Mouse (Mus musculus) CH12.LX (cell line): ENCODE results near the gene Megf11. TPM values are rescaled to one million over a fixed set of nuclear protein-coding genes. Genes with fewer than 3 reads are reported as not detected.

Experiments used
- DNase-seq: peaks from one replicate; pipeline ENCODE4 v3.0.0-alpha.2; 2013; ENCODE audit errors: extremely low read depth
- H3K27ac ChIP-seq: 2 replicates; pipeline ENCODE4 v1.5.1; 2012; ENCODE audit warnings: low read depth, mild to moderate bottlenecking, control low read depth, moderate library complexity; ENCODE audit not compliant: insufficient read depth
- H3K27me3 ChIP-seq: replicated peaks from 2 replicates; pipeline ENCODE3; 2012; ENCODE audit warnings: inconsistent platforms
- H3K36me3 ChIP-seq, 2 experiments: replicated peaks in 1 of 2; 2 replicates each; pipeline versions ENCODE3 to v1.6.1; 2012; ENCODE audit warnings: inconsistent platforms in 1 of 2, low read length in 1 of 2, mild to moderate bottlenecking in 1 of 2, mixed read lengths in 1 of 2, moderate library complexity in 1 of 2; ENCODE audit not compliant: control insufficient read depth in 1 of 2, insufficient read depth in 1 of 2
- H3K4me1 ChIP-seq, 2 experiments: 2 replicates each; pipeline ENCODE4 v1.6.1; 2012; ENCODE audit warnings: inconsistent platforms in 1 of 2, moderate library complexity in 1 of 2; ENCODE audit not compliant: insufficient read depth in 2 of 2, control insufficient read depth in 1 of 2
- H3K4me2 ChIP-seq: 2 replicates; pipeline ENCODE4 v1.6.1; 2012; ENCODE audit warnings: low read depth, mild to moderate bottlenecking, control low read depth; ENCODE audit not compliant: poor library complexity, insufficient read depth, severe bottlenecking
- H3K4me3 ChIP-seq, 3 experiments: fragments of 150-350 bp in 1 of 3; sonication (generic) in 1 of 3; replicated peaks in 1 of 3; 2 replicates each; pipeline versions ENCODE3 to v1.5.1; 2011 to 2012; ENCODE audit warnings: low read depth in 2 of 3, low read length in 2 of 3, mild to moderate bottlenecking in 2 of 3, moderate library complexity in 2 of 3, control low read depth in 1 of 3, improper control_type of control experiment in 1 of 3, inconsistent platforms in 1 of 3, mixed read lengths in 1 of 3; ENCODE audit not compliant: poor library complexity in 1 of 3
- H3K79me2 ChIP-seq: replicated peaks from 2 replicates; pipeline ENCODE4 v1.6.1; 2012; ENCODE audit warnings: mild to moderate bottlenecking, moderate library complexity; ENCODE audit not compliant: control insufficient read depth, poor library complexity, insufficient read depth, severe bottlenecking; ENCODE audit errors: extremely low read depth
- H3K9ac ChIP-seq: 2 replicates; pipeline ENCODE4 v1.6.1; 2012; ENCODE audit warnings: low read depth, mild to moderate bottlenecking, control low read depth, moderate library complexity; ENCODE audit not compliant: insufficient read depth
- H3K9me3 ChIP-seq: replicated peaks from 2 replicates; pipeline ENCODE3; 2012; ENCODE audit warnings: low read length, inconsistent platforms, mixed read lengths
- CHD1 ChIP-seq: IDR thresholded peaks from 2 replicates; pipeline ENCODE4 v1.6.1; 2012; ENCODE audit warnings: low read depth, low read length, improper control_type of control experiment, inconsistent platforms
- CHD2 ChIP-seq: IDR thresholded peaks from 2 replicates; pipeline ENCODE4 v1.6.1; 2011; ENCODE audit warnings: low read length, improper control_type of control experiment
- E2F4 ChIP-seq: IDR thresholded peaks from 2 replicates; pipeline ENCODE4 v1.6.1; 2011; ENCODE audit warnings: low read depth, low read length, improper control_type of control experiment; ENCODE audit not compliant: insufficient replicate concordance
- ELF1 ChIP-seq: IDR thresholded peaks from 2 replicates; pipeline ENCODE4 v1.6.1; 2014; ENCODE audit warnings: low read depth, mild to moderate bottlenecking, inconsistent platforms, low read length, improper control_type of control experiment
- EP300 ChIP-seq: IDR thresholded peaks from 2 replicates; pipeline ENCODE4 v1.6.1; 2011; ENCODE audit warnings: low read length, improper control_type of control experiment
- GABPA ChIP-seq: IDR thresholded peaks from 2 replicates; pipeline ENCODE4 v1.6.1; 2012; ENCODE audit warnings: low read depth, low read length, improper control_type of control experiment, inconsistent platforms; ENCODE audit not compliant: insufficient replicate concordance
- HCFC1 ChIP-seq: IDR thresholded peaks from 2 replicates; pipeline ENCODE4 v1.6.1; 2012; ENCODE audit warnings: low read depth, mild to moderate bottlenecking, inconsistent platforms, low read length, improper control_type of control experiment
- IRF4 ChIP-seq: IDR thresholded peaks from 2 replicates; pipeline ENCODE4 v1.6.1; 2014; ENCODE audit warnings: low read depth, mild to moderate bottlenecking, inconsistent platforms, low read length, improper control_type of control experiment
- JUN ChIP-seq: IDR thresholded peaks from 2 replicates; pipeline ENCODE4 v1.6.1; 2011; ENCODE audit warnings: low read depth, mild to moderate bottlenecking, low read length, improper control_type of control experiment, moderate library complexity; ENCODE audit not compliant: insufficient read depth
- MAFK ChIP-seq: IDR thresholded peaks from 2 replicates; pipeline ENCODE4 v1.6.1; 2011; ENCODE audit warnings: low read length, improper control_type of control experiment; ENCODE audit not compliant: insufficient replicate concordance
- MAX ChIP-seq: IDR thresholded peaks from 2 replicates; pipeline ENCODE4 v1.6.1; 2011; ENCODE audit warnings: low read length, improper control_type of control experiment
- MAZ ChIP-seq: IDR thresholded peaks from 2 replicates; pipeline ENCODE4 v1.6.1; 2012; ENCODE audit warnings: low read depth, mild to moderate bottlenecking, inconsistent platforms, low read length, improper control_type of control experiment, moderate library complexity
- MXI1 ChIP-seq: IDR thresholded peaks from 2 replicates; pipeline ENCODE4 v1.6.1; 2011; ENCODE audit warnings: mild to moderate bottlenecking, low read depth, low read length, improper control_type of control experiment
- MYC ChIP-seq: IDR thresholded peaks from 2 replicates; pipeline ENCODE4 v1.6.1; 2011; ENCODE audit warnings: low read depth, mild to moderate bottlenecking, improper control_type of control experiment, low read length
- POLR2A ChIP-seq: IDR thresholded peaks from 2 replicates; pipeline ENCODE4 v1.6.1; 2011; ENCODE audit warnings: low read depth, mild to moderate bottlenecking, improper control_type of control experiment, low read length
- RAD21 ChIP-seq: IDR thresholded peaks from 2 replicates; pipeline ENCODE4 v1.6.1; 2011; ENCODE audit warnings: low read depth, mild to moderate bottlenecking, low read length, improper control_type of control experiment, moderate library complexity
- RCOR1 ChIP-seq: conservative IDR thresholded peaks from 2 replicates; pipeline ENCODE4 v1.6.1; 2012; ENCODE audit warnings: low read depth, mild to moderate bottlenecking, inconsistent platforms, low read length, improper control_type of control experiment
- SIN3A ChIP-seq: IDR thresholded peaks from 2 replicates; pipeline ENCODE4 v1.6.1; 2012; ENCODE audit warnings: low read length, improper control_type of control experiment, inconsistent platforms
- SMC3 ChIP-seq: IDR thresholded peaks from 2 replicates; pipeline ENCODE4 v1.6.1; 2011; ENCODE audit warnings: low read depth, low read length, improper control_type of control experiment
- UBTF ChIP-seq: IDR thresholded peaks from 2 replicates; pipeline ENCODE4 v1.6.1; 2012; ENCODE audit warnings: low read depth, mild to moderate bottlenecking, inconsistent platforms, low read length, improper control_type of control experiment, moderate library complexity
- USF1 ChIP-seq: IDR thresholded peaks from 2 replicates; pipeline ENCODE4 v1.6.1; 2014; ENCODE audit warnings: low read depth, mild to moderate bottlenecking, inconsistent platforms, low read length, improper control_type of control experiment
- ZC3H11A ChIP-seq: IDR thresholded peaks from 2 replicates; pipeline ENCODE4 v1.6.1; 2012; ENCODE audit warnings: low read depth, mild to moderate bottlenecking, inconsistent platforms, low read length, improper control_type of control experiment
- ZMIZ1 ChIP-seq: IDR thresholded peaks from 2 replicates; pipeline ENCODE4 v1.6.1; 2012; ENCODE audit warnings: low read depth, mild to moderate bottlenecking, inconsistent platforms, low read length, improper control_type of control experiment
- ZNF384 ChIP-seq: IDR thresholded peaks from 2 replicates; pipeline ENCODE4 v1.6.1; 2012; ENCODE audit warnings: low read depth, low read length, improper control_type of control experiment, inconsistent platforms
- dilution Hi-C: fragments of 300-500 bp; cut with MboI; formaldehyde crosslinking; loops from 2 replicates; pipeline ENCODE4 v1.14.3; 2020; ENCODE audit warnings: low sequenced_read_pairs; ENCODE audit not compliant: extremely low pct_unique_long_range_greater_than_20kb, extremely low pct_ligation_motif_present
- in situ Hi-C: fragments of 300-500 bp; cut with MboI; formaldehyde crosslinking; loops from 3 replicates; pipeline ENCODE4 v1.14.3; 2019; ENCODE audit warnings: low sequenced_read_pairs, low pct_ligation_motif_present, low pct_unique_long_range_greater_than_20kb, mixed read lengths
- polyA plus RNA-seq: library from polyadenylated mRNA; unstranded; fragments of >175 nt; gene quantifications from 2 replicates; pipeline ENCODE4 v1.2.1, GENCODE M21; 2012; ENCODE audit warnings: low read depth; ENCODE audit not compliant: insufficient read length
- total RNA-seq, 2 experiments: library from RNA; depleted of rRNA; stranded (reverse); fragments of 300-350 nt in 1 of 2; fragments of >200 nt in 1 of 2; gene quantifications; 2 replicates each; pipeline ENCODE4 v1.2.3; 2012 to 2014

The Megf11 gene
- total and polyA plus RNA-seq, 3 experiments: 0.04 to 0.59 TPM; not detected in 1

GRCm38 (mm10) chr9:64617413-64617812 lies 232.0 kb downstream of the Megf11 start:
- Histone ChIP-seq H3K4me2 (no peak overlapping the region), H3K9me3 (no peaks in the 10 kb centered on the region), H3K36me3 (no peaks in the 10 kb centered on the region), H3K27me3 (peaks cover 14% of the 10 kb centered on the region), H3K4me1 (no peaks in the 10 kb centered on the region), H3K4me3 (no peak overlapping the region), H3K27ac (no peak overlapping the region), H3K79me2 (no peaks in the 10 kb centered on the region), H3K9ac (no peak overlapping the region)
- DNase-seq: no peak
- dilution Hi-C loops (no loop called here), in situ Hi-C loops (no loop called here)
- TF ChIP-seq IRF4: no peak
- TF ChIP-seq HCFC1: no peak
- no peak for TF ChIP-seq ZC3H11A
- no peak for TF ChIP-seq POLR2A
- no peak for TF ChIP-seq SIN3A
- TF ChIP-seq USF1: no peak
- no peak for TF ChIP-seq E2F4
- TF ChIP-seq EP300: no peak
- no peak for TF ChIP-seq UBTF
- no peak for TF ChIP-seq ELF1
- no peak for TF ChIP-seq MXI1
- no peak for TF ChIP-seq CHD2
- no peak for TF ChIP-seq RAD21
- no peak for TF ChIP-seq JUN
- TF ChIP-seq MAX: no peak
- TF ChIP-seq ZMIZ1: no peak
- no peak for TF ChIP-seq CHD1
- TF ChIP-seq GABPA: no peak
- TF ChIP-seq ZNF384: no peak

GRCm38 (mm10) chr9:64618433-64618832 lies 233.0 kb downstream of the Megf11 start:
- in situ Hi-C loops (no loop called here), dilution Hi-C loops (no loop called here)
- no peaks in the 10 kb centered on the region for H3K4me1 ChIP-seq
- no peak for TF ChIP-seq MAZ
- no peak for TF ChIP-seq E2F4
- TF ChIP-seq UBTF: no peak
- TF ChIP-seq MAFK: no peak
- TF ChIP-seq JUN: no peak
- no peak for TF ChIP-seq ZNF384
- no peak for TF ChIP-seq RCOR1
- TF ChIP-seq CHD2: no peak
- no peak for TF ChIP-seq EP300
- TF ChIP-seq MYC: no peak
- no peak for TF ChIP-seq SMC3
- H3K4me3 ChIP-seq: no peak overlapping the region
- no peak overlapping the region for H3K27ac ChIP-seq
- DNase-seq: no peak
- H3K27me3 ChIP-seq: peaks cover 16% of the 10 kb centered on the region
- no peak overlapping the region for H3K9ac ChIP-seq
- H3K79me2 ChIP-seq: no peaks in the 10 kb centered on the region
- H3K36me3 ChIP-seq: no peaks in the 10 kb centered on the region
- no peak overlapping the region for H3K4me2 ChIP-seq
- no peaks in the 10 kb centered on the region for H3K9me3 ChIP-seq
